Mouse (Mus musculus) frontal cortex, adult (tissue): Measurements from ENCODE around the gene 9430097D07Rik.

Experiments used
- ATAC-seq: cut with Nextera tagmentation; 2 replicates; pipeline ENCODE4 v1.9.2; 2017; ENCODE audit warnings: mild to moderate bottlenecking, moderate library complexity, mixed read lengths; ENCODE audit not compliant: low TSS enrichment

9430097D07Rik gene

DNA sequence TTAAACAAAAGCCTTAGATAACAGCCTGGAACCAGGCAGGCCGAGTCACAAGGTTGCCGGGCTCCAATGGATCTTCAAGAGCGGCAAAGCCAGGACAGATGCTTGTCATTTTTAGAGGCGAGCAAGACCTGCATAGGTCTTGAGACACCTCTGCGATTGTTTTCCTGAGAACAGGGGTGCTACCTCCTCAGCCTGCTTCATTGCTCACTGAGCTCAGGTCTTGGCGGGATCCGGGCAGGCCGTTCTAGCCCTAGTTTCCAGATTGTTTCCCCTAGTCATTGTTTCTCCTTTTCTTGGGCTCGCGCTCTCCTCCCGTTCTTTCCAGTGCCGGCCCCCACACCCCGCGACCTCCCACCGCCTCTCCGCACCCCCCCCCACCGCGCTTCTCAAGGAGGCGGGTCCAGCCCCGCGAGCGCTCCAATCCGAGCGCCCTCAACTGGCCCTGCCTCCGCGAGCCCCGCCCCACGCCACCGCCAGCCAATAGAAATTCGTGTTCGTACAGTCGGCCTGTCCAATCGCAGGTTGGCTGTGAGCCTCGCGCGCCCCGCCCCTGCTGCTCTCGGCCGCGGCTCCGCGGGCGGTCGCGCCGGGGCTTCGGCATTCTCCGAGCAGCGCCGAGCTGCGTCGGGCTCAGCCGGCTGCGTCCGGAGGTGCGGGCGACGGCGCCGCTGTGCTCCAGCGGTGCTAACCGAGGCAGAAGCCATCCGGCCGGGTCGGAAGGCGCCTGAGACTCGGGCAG, 40.6 kb downstream of the 9430097D07Rik start, which contains the start of gene Fam102a:
TSS of gene Fam102a (plus strand) at position 600 of the 739 bp plus-strand sequence.
- ATAC-seq, result peak; percentile 87

- no peak for ATAC-seq
These were observed 41.3 kb downstream of the 9430097D07Rik start for GRCm38 (mm10) chr2:32534061-32534732.

DNA sequence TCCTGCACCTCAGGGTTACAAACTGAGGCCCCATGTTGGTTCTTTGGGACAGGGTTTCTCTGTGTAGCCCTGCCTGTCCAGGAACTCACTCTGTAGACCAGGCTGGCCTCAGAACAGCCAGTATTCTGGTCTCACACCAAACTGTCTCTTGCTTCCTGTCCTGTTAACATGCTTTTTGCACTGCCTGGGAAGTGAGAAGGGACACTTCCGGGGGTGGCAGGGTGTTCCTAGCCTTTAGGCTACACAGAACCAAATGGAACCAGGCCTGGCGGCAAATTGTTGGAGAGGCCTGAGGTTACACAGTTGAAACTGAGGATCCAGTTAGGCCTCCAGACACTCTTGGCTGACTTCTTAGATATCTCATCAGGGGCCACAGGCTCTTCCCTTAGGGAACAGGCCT, 42.3 kb downstream of the 9430097D07Rik start:
- no peak for ATAC-seq

DNA sequence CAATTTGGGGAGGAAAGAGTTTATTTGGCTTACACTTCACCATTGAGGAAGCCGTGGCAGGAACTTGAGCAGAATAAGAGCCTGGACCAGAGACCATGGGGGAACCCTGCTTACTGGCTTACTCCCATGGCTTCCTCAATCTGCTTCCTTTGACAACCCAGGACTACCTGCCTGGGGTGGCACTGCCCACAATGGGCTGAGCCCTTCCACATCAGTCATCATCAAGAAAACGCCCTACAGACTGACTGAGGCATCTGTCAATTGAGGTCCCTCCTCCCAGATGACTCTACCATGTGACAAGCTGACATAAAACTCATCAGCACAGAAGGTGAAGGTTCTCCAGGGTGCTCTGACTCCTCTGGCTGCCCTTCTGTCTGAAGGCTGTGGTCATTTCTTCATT, 45.0 kb downstream of the 9430097D07Rik start:
- no peak for ATAC-seq

GRCm38 (mm10) chr2:32528326-32528725, 47.2 kb downstream of the 9430097D07Rik start:
- no peak for ATAC-seq

- 0 out of 2 replicates have a peak, but pooled peaks have one; percentile 13 for ATAC-seq
These were observed 48.0 kb downstream of the 9430097D07Rik start for GRCm38 (mm10) chr2:32527468-32527966.

DNA sequence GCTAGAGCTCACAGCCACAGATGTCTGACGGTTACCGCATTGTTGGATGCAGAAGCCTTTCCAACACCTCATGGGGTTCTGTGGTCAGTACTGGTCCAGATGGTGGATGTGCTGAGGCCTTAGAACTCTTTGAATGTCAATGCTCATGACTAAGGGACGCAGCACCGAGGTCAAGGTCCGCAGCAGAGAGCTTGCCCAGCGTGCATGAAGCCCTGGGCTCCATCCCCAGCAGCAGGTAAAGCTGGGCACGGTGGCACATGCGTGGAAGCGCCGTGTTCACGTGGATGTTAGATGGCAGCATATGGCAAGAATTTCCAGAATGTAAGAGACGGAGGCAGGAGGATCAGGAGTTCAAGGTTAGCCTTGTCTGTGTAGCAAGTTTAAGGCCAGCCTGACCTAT, 49.7 kb downstream of the 9430097D07Rik start:
- ATAC-seq, result no peak

DNA sequence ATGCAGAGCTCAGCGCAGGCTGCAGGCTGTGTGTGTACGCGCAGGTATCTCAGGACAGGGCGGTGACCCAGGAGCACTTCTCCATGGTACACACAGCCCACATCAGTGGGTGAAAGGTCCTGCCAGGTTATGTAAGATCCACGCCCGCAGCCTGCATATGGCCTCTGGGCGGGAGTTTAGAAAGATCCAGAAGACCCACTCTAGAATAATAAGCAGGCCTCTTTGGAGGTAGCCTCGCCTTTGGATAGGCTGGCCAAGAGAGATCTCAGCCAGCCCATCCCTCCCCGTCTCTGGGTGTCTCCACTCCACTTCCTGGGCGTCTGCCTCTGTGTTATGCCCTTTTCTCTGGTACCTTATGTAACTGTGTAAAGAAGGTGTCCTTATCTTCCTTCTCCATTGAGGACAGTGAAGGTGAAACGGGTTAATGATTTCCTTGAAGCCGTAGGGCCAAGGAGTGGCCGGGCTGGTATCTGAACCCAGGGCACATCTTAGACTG, 50.9 kb downstream of the 9430097D07Rik start:
- no peak for ATAC-seq
